Mouse (Mus musculus): ENCODE measurements at regions not wholly inside any gene's neighbourhood (a gene's known extent, or its start where the extent isn't known, plus 50 kb on each side); places are given as distances from the start of the nearest gene placed in this dataset.

DNA sequence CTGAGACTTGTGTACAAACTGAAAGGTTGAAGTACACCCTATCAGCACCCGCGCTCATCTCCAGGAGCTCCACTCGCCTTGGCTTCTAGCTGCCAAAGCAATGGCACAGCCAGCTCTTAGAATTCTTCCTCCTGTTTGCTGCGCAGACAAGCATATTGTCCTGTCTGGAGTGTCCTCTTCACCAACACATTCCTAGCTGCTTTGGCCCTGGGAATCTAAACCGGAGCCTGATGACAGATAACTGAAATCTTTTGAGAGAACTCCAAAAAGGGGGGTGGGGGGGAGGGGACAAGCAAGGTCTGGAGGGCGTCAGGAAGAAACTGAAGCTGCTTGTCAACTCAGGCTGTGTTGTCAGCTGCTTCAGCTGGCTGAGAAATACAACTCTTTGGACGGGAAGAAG, 122.4 kb downstream of the Isl1 start:
- TF ChIP-seq CHD2 (IDR thresholded peaks at IDR 0.05; ENCODE audit: low read depth, low read length) (no peak), ZNF384 (IDR thresholded peaks at IDR 0.05; ENCODE audit: low read depth, low read length) (no peak), MAFK (IDR thresholded peaks at IDR 0.05; ENCODE audit: insufficient read depth, low read depth, low read length) (no peak), ZC3H11A (IDR thresholded peaks at IDR 0.05; ENCODE audit: borderline replicate concordance, low read depth, low read length) (no peak)
- Histone ChIP-seq H3K9me3 (ENCODE audit: control insufficient read depth, insufficient read depth, low read depth, low read length) (no peaks in the 10 kb centered on the region), H3K36me3 (ENCODE audit: control insufficient read depth, insufficient read depth, low read length, poor library complexity, severe bottlenecking) (no peaks in the 10 kb centered on the region), H3K27ac (ENCODE audit: insufficient read depth, low read depth, low read length, poor library complexity, severe bottlenecking) (no peak overlapping the region), H3K9ac (ENCODE audit: insufficient read depth, low read depth, low read length, poor library complexity, severe bottlenecking) (no peak overlapping the region), H3K4me1 (ENCODE audit: control insufficient read depth in 2 of 2, insufficient read depth in 2 of 2, low read length in 2 of 2, poor library complexity in 1 of 2) (no peaks in the 10 kb centered on the region), H3K4me3 (ENCODE audit: insufficient read depth in 1 of 2, low read depth in 1 of 2, low read length in 2 of 2, poor library complexity in 1 of 2, severe bottlenecking in 1 of 2) (no peak overlapping the region)
- DNase-seq (ENCODE audit: low read depth, low spot score): no peak
- in situ Hi-C loops (cut with MboI; ENCODE audit: low sequenced_read_pairs in 2 of 2, unreplicated experiment in 2 of 2): no loop called here

- Histone ChIP-seq H3K4me1 (ENCODE audit: control insufficient read depth in 2 of 2, insufficient read depth in 2 of 2, low read length in 2 of 2, poor library complexity in 1 of 2) (no peaks in the 10 kb centered on the region), H3K4me3 (ENCODE audit: insufficient read depth in 1 of 2, low read depth in 1 of 2, low read length in 2 of 2, poor library complexity in 1 of 2, severe bottlenecking in 1 of 2) (no peak overlapping the region), H3K27ac (ENCODE audit: insufficient read depth, low read depth, low read length, poor library complexity, severe bottlenecking) (no peak overlapping the region), H3K36me3 (ENCODE audit: control insufficient read depth, insufficient read depth, low read length, poor library complexity, severe bottlenecking) (no peaks in the 10 kb centered on the region), H3K9ac (ENCODE audit: insufficient read depth, low read depth, low read length, poor library complexity, severe bottlenecking) (no peak overlapping the region), H3K9me3 (ENCODE audit: control insufficient read depth, insufficient read depth, low read depth, low read length) (no peaks in the 10 kb centered on the region)
- TF ChIP-seq ZC3H11A (IDR thresholded peaks at IDR 0.05; ENCODE audit: borderline replicate concordance, low read depth, low read length): no peak
- TF ChIP-seq ZNF384 (IDR thresholded peaks at IDR 0.05; ENCODE audit: low read depth, low read length): no peak
- no peak for TF ChIP-seq CHD2 (IDR thresholded peaks at IDR 0.05; ENCODE audit: low read depth, low read length)
- no peak for TF ChIP-seq HCFC1 (IDR thresholded peaks at IDR 0.05; ENCODE audit: borderline replicate concordance, insufficient read depth, low read length)
- no peak for TF ChIP-seq MAFK (IDR thresholded peaks at IDR 0.05; ENCODE audit: insufficient read depth, low read depth, low read length)
- in situ Hi-C loops (cut with MboI; ENCODE audit: low sequenced_read_pairs in 2 of 2, unreplicated experiment in 2 of 2): no loop called here
- no peak for DNase-seq (ENCODE audit: low read depth, low spot score)
Observed at GRCm38 (mm10) chr13:116177781-116178180, 131.7 kb downstream of the Isl1 start.

DNA sequence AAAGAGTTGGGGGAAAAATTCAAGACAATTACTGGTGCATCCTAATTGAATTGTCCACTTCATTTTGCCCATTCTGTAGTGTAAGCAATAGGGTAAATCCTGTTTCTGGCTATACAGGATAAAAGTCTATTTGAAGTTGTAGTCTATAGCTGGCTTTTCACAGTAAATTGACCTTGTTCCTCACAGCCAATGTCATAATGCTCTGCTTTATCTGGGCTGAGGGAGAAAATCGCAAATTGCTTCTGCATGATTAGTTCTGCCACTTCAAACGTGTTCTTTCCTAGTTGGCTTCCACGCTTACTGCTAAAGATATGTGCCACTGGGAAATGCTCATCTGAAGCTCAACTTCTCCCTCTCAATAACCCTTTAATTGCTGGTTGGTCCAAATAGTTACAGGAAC, 134.5 kb downstream of the Isl1 start:
- no peaks in the 10 kb centered on the region for H3K9me3 ChIP-seq (ENCODE audit: control insufficient read depth, insufficient read depth, low read depth, low read length)
- no peak overlapping the region for H3K27ac ChIP-seq (ENCODE audit: insufficient read depth, low read depth, low read length, poor library complexity, severe bottlenecking)
- H3K4me1 ChIP-seq (ENCODE audit: control insufficient read depth in 2 of 2, insufficient read depth in 2 of 2, low read length in 2 of 2, poor library complexity in 1 of 2): no peaks in the 10 kb centered on the region
- H3K4me3 ChIP-seq (ENCODE audit: insufficient read depth in 1 of 2, low read depth in 1 of 2, low read length in 2 of 2, poor library complexity in 1 of 2, severe bottlenecking in 1 of 2): no peak overlapping the region
- no peak for DNase-seq (ENCODE audit: low read depth, low spot score)
- H3K9ac ChIP-seq (ENCODE audit: insufficient read depth, low read depth, low read length, poor library complexity, severe bottlenecking): no peak overlapping the region
- in situ Hi-C loops (cut with MboI; ENCODE audit: low sequenced_read_pairs in 2 of 2, unreplicated experiment in 2 of 2): no loop called here
- TF ChIP-seq MAFK (IDR thresholded peaks at IDR 0.05; ENCODE audit: insufficient read depth, low read depth, low read length): no peak
- TF ChIP-seq ZC3H11A (IDR thresholded peaks at IDR 0.05; ENCODE audit: borderline replicate concordance, low read depth, low read length): no peak
- TF ChIP-seq ZNF384 (IDR thresholded peaks at IDR 0.05; ENCODE audit: low read depth, low read length): no peak
- TF ChIP-seq CHD2 (IDR thresholded peaks at IDR 0.05; ENCODE audit: low read depth, low read length): no peak
- TF ChIP-seq HCFC1 (IDR thresholded peaks at IDR 0.05; ENCODE audit: borderline replicate concordance, insufficient read depth, low read length): no peak
- no peaks in the 10 kb centered on the region for H3K36me3 ChIP-seq (ENCODE audit: control insufficient read depth, insufficient read depth, low read length, poor library complexity, severe bottlenecking)

GRCm38 (mm10) chr13:116173866-116174265, 135.6 kb downstream of the Isl1 start:
- no peak overlapping the region for H3K27ac ChIP-seq (ENCODE audit: insufficient read depth, low read depth, low read length, poor library complexity, severe bottlenecking)
- H3K4me1 ChIP-seq (ENCODE audit: control insufficient read depth in 2 of 2, insufficient read depth in 2 of 2, low read length in 2 of 2, poor library complexity in 1 of 2): no peaks in the 10 kb centered on the region
- in situ Hi-C loops (cut with MboI; ENCODE audit: low sequenced_read_pairs in 2 of 2, unreplicated experiment in 2 of 2): no loop called here
- no peaks in the 10 kb centered on the region for H3K36me3 ChIP-seq (ENCODE audit: control insufficient read depth, insufficient read depth, low read length, poor library complexity, severe bottlenecking)
- H3K9ac ChIP-seq (ENCODE audit: insufficient read depth, low read depth, low read length, poor library complexity, severe bottlenecking): no peak overlapping the region
- TF ChIP-seq ZC3H11A (IDR thresholded peaks at IDR 0.05; ENCODE audit: borderline replicate concordance, low read depth, low read length) (no peak), MAFK (IDR thresholded peaks at IDR 0.05; ENCODE audit: insufficient read depth, low read depth, low read length) (no peak), ZNF384 (IDR thresholded peaks at IDR 0.05; ENCODE audit: low read depth, low read length) (no peak), CHD2 (IDR thresholded peaks at IDR 0.05; ENCODE audit: low read depth, low read length) (no peak), HCFC1 (IDR thresholded peaks at IDR 0.05; ENCODE audit: borderline replicate concordance, insufficient read depth, low read length) (no peak)
- no peak overlapping the region for H3K4me3 ChIP-seq (ENCODE audit: insufficient read depth in 1 of 2, low read depth in 1 of 2, low read length in 2 of 2, poor library complexity in 1 of 2, severe bottlenecking in 1 of 2)
- DNase-seq (ENCODE audit: low read depth, low spot score): no peak
- no peaks in the 10 kb centered on the region for H3K9me3 ChIP-seq (ENCODE audit: control insufficient read depth, insufficient read depth, low read depth, low read length)

DNA sequence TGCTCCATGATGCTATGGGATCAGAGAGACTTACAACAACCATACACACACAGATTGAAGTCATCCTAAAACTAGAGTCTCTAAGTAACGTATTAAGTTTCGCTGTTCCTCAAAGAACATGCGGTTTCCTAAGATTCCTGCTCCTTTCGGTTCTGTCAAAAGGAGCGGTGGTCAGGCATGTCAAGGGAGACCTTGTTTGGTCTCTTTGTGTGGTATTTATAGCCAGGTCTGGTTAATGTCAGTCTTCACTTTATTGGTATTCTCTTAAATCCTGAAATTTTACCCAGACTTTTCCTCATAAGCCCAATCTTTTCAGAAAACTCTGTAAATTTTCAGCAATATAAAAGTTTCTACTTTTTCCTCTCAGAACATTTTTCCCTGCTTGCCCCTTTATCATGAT, 166.5 kb downstream of the Isl1 start:
- Histone ChIP-seq H3K4me3 (ENCODE audit: insufficient read depth in 1 of 2, low read depth in 1 of 2, low read length in 2 of 2, poor library complexity in 1 of 2, severe bottlenecking in 1 of 2) (no peak overlapping the region), H3K36me3 (ENCODE audit: control insufficient read depth, insufficient read depth, low read length, poor library complexity, severe bottlenecking) (no peaks in the 10 kb centered on the region), H3K9me3 (ENCODE audit: control insufficient read depth, insufficient read depth, low read depth, low read length) (no peaks in the 10 kb centered on the region), H3K27ac (ENCODE audit: insufficient read depth, low read depth, low read length, poor library complexity, severe bottlenecking) (no peak overlapping the region), H3K9ac (ENCODE audit: insufficient read depth, low read depth, low read length, poor library complexity, severe bottlenecking) (no peak overlapping the region), H3K4me1 (ENCODE audit: control insufficient read depth in 2 of 2, insufficient read depth in 2 of 2, low read length in 2 of 2, poor library complexity in 1 of 2) (no peaks in the 10 kb centered on the region)
- in situ Hi-C loops (cut with MboI; ENCODE audit: low sequenced_read_pairs in 2 of 2, unreplicated experiment in 2 of 2): no loop called here
- no peak for DNase-seq (ENCODE audit: low read depth, low spot score)
- TF ChIP-seq ZC3H11A (IDR thresholded peaks at IDR 0.05; ENCODE audit: borderline replicate concordance, low read depth, low read length) (no peak), ZNF384 (IDR thresholded peaks at IDR 0.05; ENCODE audit: low read depth, low read length) (no peak), CHD2 (IDR thresholded peaks at IDR 0.05; ENCODE audit: low read depth, low read length) (no peak), HCFC1 (IDR thresholded peaks at IDR 0.05; ENCODE audit: borderline replicate concordance, insufficient read depth, low read length) (no peak), MAFK (IDR thresholded peaks at IDR 0.05; ENCODE audit: insufficient read depth, low read depth, low read length) (no peak)

All from ES-E14 (cell line).